Mouse (Mus musculus): ENCODE measurements at regions not wholly inside any gene's neighbourhood (a gene's known extent, or its start where the extent isn't known, plus 50 kb on each side); places are given as distances from the start of the nearest gene placed in this dataset.
A peak's percentile ranks its signal among the peaks of the same experiment; 100 is the strongest.

- H3K4me1 ChIP-seq (replicated peaks; ENCODE audit: control insufficient read depth, insufficient read depth, low read length) = peaks cover 17% of the 10 kb centered on the region; the same call in 1 of the 2 replicates
- H3K4me2 ChIP-seq (ENCODE audit: low read depth, low read length, severe bottlenecking) = no peak overlapping the region
- H3K4me3 ChIP-seq (ENCODE audit: low read depth, low read length) = no peak overlapping the region
- H3K27ac ChIP-seq (ENCODE audit: low read depth, low read length) = no peak overlapping the region
- ATAC-seq (replicated peaks; ENCODE audit: low FRiP score) (no peak), DNase-seq (ENCODE audit: low spot score) (peak; percentile 66)
- no peaks in the 10 kb centered on the region for H3K27me3 ChIP-seq (ENCODE audit: control insufficient read depth, insufficient read depth, low read length)
- H3K36me3 ChIP-seq (ENCODE audit: control insufficient read depth, insufficient read depth, low read length) = no peaks in the 10 kb centered on the region
- H3K9ac ChIP-seq (ENCODE audit: low read length) = no peak overlapping the region
- 43% methylated on average over 6 of the region's 6 CpGs for WGBS
- H3K9me3 ChIP-seq (ENCODE audit: control insufficient read depth, low read length) = no peaks in the 10 kb centered on the region
These were observed 310.5 kb downstream of the Matn1 start for GRCm38 (mm10) chr4:131254691-131255090.

GRCm38 (mm10) chr4:131261236-131261635 is 317.1 kb downstream of the Matn1 start:
- H3K4me2 ChIP-seq (ENCODE audit: low read depth, low read length, severe bottlenecking) = no peak overlapping the region
- 85% methylated on average over 2 of the region's 2 CpGs for WGBS
- DNase-seq (ENCODE audit: low spot score) = no peak
- H3K9me3 ChIP-seq (ENCODE audit: control insufficient read depth, low read length) = no peaks in the 10 kb centered on the region
- no peaks in the 10 kb centered on the region for H3K36me3 ChIP-seq (ENCODE audit: control insufficient read depth, insufficient read depth, low read length)
- 0 out of 2 replicates have a peak, but pooled peaks cover 2% of the 10 kb centered on the region for H3K4me1 ChIP-seq (replicated peaks; ENCODE audit: control insufficient read depth, insufficient read depth, low read length)
- H3K9ac ChIP-seq (ENCODE audit: low read length) = no peak overlapping the region
- no peak overlapping the region for H3K4me3 ChIP-seq (ENCODE audit: low read depth, low read length)
- H3K27me3 ChIP-seq (ENCODE audit: control insufficient read depth, insufficient read depth, low read length) = no peaks in the 10 kb centered on the region
- no peak overlapping the region for H3K27ac ChIP-seq (ENCODE audit: low read depth, low read length)
- ATAC-seq (replicated peaks; ENCODE audit: low FRiP score) = no peak

- Histone ChIP-seq H3K27ac (ENCODE audit: low read depth, low read length) (no peak overlapping the region), H3K9me3 (ENCODE audit: control insufficient read depth, low read length) (no peaks in the 10 kb centered on the region), H3K4me2 (ENCODE audit: low read depth, low read length, severe bottlenecking) (no peak overlapping the region), H3K4me1 (replicated peaks; ENCODE audit: control insufficient read depth, insufficient read depth, low read length) (peaks cover 7% of the 10 kb centered on the region), H3K4me3 (ENCODE audit: low read depth, low read length) (no peak overlapping the region), H3K36me3 (ENCODE audit: control insufficient read depth, insufficient read depth, low read length) (no peaks in the 10 kb centered on the region), H3K9ac (ENCODE audit: low read length) (no peak overlapping the region), H3K27me3 (ENCODE audit: control insufficient read depth, insufficient read depth, low read length) (no peaks in the 10 kb centered on the region)
- DNase-seq (ENCODE audit: low spot score) = no peak
- ATAC-seq (replicated peaks; ENCODE audit: low FRiP score) = no peak
- 75% methylated on average over 6 of the region's 6 CpGs for WGBS
These were observed 318.7 kb downstream of the Matn1 start for GRCm38 (mm10) chr4:131262909-131263308.

GRCm38 (mm10) chr4:131266764-131267163 is 322.6 kb downstream of the Matn1 start:
- no peaks in the 10 kb centered on the region for H3K9me3 ChIP-seq (ENCODE audit: control insufficient read depth, low read length)
- ATAC-seq (replicated peaks; ENCODE audit: low FRiP score) (no peak), DNase-seq (ENCODE audit: low spot score) (no peak)
- H3K4me1 ChIP-seq (replicated peaks; ENCODE audit: control insufficient read depth, insufficient read depth, low read length) = peaks cover 9% of the 10 kb centered on the region
- no peaks in the 10 kb centered on the region for H3K27me3 ChIP-seq (ENCODE audit: control insufficient read depth, insufficient read depth, low read length)
- H3K36me3 ChIP-seq (ENCODE audit: control insufficient read depth, insufficient read depth, low read length) = no peaks in the 10 kb centered on the region
- H3K4me2 ChIP-seq (ENCODE audit: low read depth, low read length, severe bottlenecking) = no peak overlapping the region
- no peak overlapping the region for H3K27ac ChIP-seq (ENCODE audit: low read depth, low read length)
- no peak overlapping the region for H3K4me3 ChIP-seq (ENCODE audit: low read depth, low read length)
- no peak overlapping the region for H3K9ac ChIP-seq (ENCODE audit: low read length)
- 5% methylated on average over 9 of the region's 9 CpGs for WGBS

- Histone ChIP-seq H3K9ac (ENCODE audit: low read length) (no peak overlapping the region), H3K4me1 (replicated peaks; ENCODE audit: control insufficient read depth, insufficient read depth, low read length) (peaks cover 7% of the 10 kb centered on the region), H3K27me3 (ENCODE audit: control insufficient read depth, insufficient read depth, low read length) (no peaks in the 10 kb centered on the region), H3K4me3 (ENCODE audit: low read depth, low read length) (no peak overlapping the region), H3K4me2 (ENCODE audit: low read depth, low read length, severe bottlenecking) (no peak overlapping the region), H3K36me3 (ENCODE audit: control insufficient read depth, insufficient read depth, low read length) (no peaks in the 10 kb centered on the region), H3K9me3 (ENCODE audit: control insufficient read depth, low read length) (no peaks in the 10 kb centered on the region), H3K27ac (ENCODE audit: low read depth, low read length) (no peak overlapping the region)
- peak; percentile 65 for DNase-seq (ENCODE audit: low spot score)
- ATAC-seq (replicated peaks; ENCODE audit: low FRiP score) = no peak
- 67% methylated on average over 10 of the region's 10 CpGs for WGBS
These were observed 323.6 kb downstream of the Matn1 start for GRCm38 (mm10) chr4:131267760-131268159.

GRCm38 (mm10) chr4:131270192-131270591 is 326.0 kb downstream of the Matn1 start:
- no peaks in the 10 kb centered on the region for H3K27me3 ChIP-seq (ENCODE audit: control insufficient read depth, insufficient read depth, low read length)
- peaks cover 7% of the 10 kb centered on the region for H3K4me1 ChIP-seq (replicated peaks; ENCODE audit: control insufficient read depth, insufficient read depth, low read length)
- DNase-seq (ENCODE audit: low spot score) (peak; percentile 81), ATAC-seq (replicated peaks; ENCODE audit: low FRiP score) (peak; percentile 78; the same call in 1 of the 2 replicates)
- WGBS = 12% methylated on average over 7 of the region's 7 CpGs
- H3K4me2 ChIP-seq (ENCODE audit: low read depth, low read length, severe bottlenecking) = no peak overlapping the region
- no peak overlapping the region for H3K4me3 ChIP-seq (ENCODE audit: low read depth, low read length)
- H3K36me3 ChIP-seq (ENCODE audit: control insufficient read depth, insufficient read depth, low read length) = no peaks in the 10 kb centered on the region
- no peaks in the 10 kb centered on the region for H3K9me3 ChIP-seq (ENCODE audit: control insufficient read depth, low read length)
- no peak overlapping the region for H3K27ac ChIP-seq (ENCODE audit: low read depth, low read length)
- no peak overlapping the region for H3K9ac ChIP-seq (ENCODE audit: low read length)

GRCm38 (mm10) chr4:131272060-131272459 is 327.9 kb downstream of the Matn1 start:
- ATAC-seq (replicated peaks; ENCODE audit: low FRiP score) = no peak
- Histone ChIP-seq H3K27ac (ENCODE audit: low read depth, low read length) (no peak overlapping the region), H3K4me3 (ENCODE audit: low read depth, low read length) (no peak overlapping the region), H3K4me2 (ENCODE audit: low read depth, low read length, severe bottlenecking) (no peak overlapping the region), H3K36me3 (ENCODE audit: control insufficient read depth, insufficient read depth, low read length) (no peaks in the 10 kb centered on the region), H3K9ac (ENCODE audit: low read length) (no peak overlapping the region), H3K27me3 (ENCODE audit: control insufficient read depth, insufficient read depth, low read length) (no peaks in the 10 kb centered on the region), H3K9me3 (ENCODE audit: control insufficient read depth, low read length) (no peaks in the 10 kb centered on the region), H3K4me1 (replicated peaks; ENCODE audit: control insufficient read depth, insufficient read depth, low read length) (peaks cover 3% of the 10 kb centered on the region; the same call in 1 of the 2 replicates)
- 81% methylated on average over 7 of the region's 7 CpGs for WGBS
- no peak for DNase-seq (ENCODE audit: low spot score)

GRCm38 (mm10) chr4:131293560-131293959 is 349.4 kb downstream of the Matn1 start:
- Histone ChIP-seq H3K4me3 (ENCODE audit: low read depth, low read length) (no peak overlapping the region), H3K4me2 (ENCODE audit: low read depth, low read length, severe bottlenecking) (no peak overlapping the region), H3K9ac (ENCODE audit: low read length) (no peak overlapping the region), H3K27ac (ENCODE audit: low read depth, low read length) (no peak overlapping the region), H3K27me3 (ENCODE audit: control insufficient read depth, insufficient read depth, low read length) (no peaks in the 10 kb centered on the region), H3K9me3 (ENCODE audit: control insufficient read depth, low read length) (no peaks in the 10 kb centered on the region), H3K36me3 (ENCODE audit: control insufficient read depth, insufficient read depth, low read length) (no peaks in the 10 kb centered on the region), H3K4me1 (replicated peaks; ENCODE audit: control insufficient read depth, insufficient read depth, low read length) (no peaks in the 10 kb centered on the region)
- no peak for DNase-seq (ENCODE audit: low spot score)
- no peak for ATAC-seq (replicated peaks; ENCODE audit: low FRiP score)
- WGBS = 91% methylated on average over 2 of the region's 2 CpGs

GRCm38 (mm10) chr4:131298011-131298674 is 354.0 kb downstream of the Matn1 start:
- H3K4me3 ChIP-seq (ENCODE audit: low read depth, low read length) = no peak overlapping the region
- H3K4me2 ChIP-seq (ENCODE audit: low read depth, low read length, severe bottlenecking) = no peak overlapping the region
- DNase-seq (ENCODE audit: low spot score) (no peak), ATAC-seq (replicated peaks; ENCODE audit: low FRiP score) (no peak)
- H3K9ac ChIP-seq (ENCODE audit: low read length) = no peak overlapping the region
- H3K9me3 ChIP-seq (ENCODE audit: control insufficient read depth, low read length) = no peaks in the 10 kb centered on the region
- H3K27me3 ChIP-seq (ENCODE audit: control insufficient read depth, insufficient read depth, low read length) = no peaks in the 10 kb centered on the region
- H3K27ac ChIP-seq (ENCODE audit: low read depth, low read length) = no peak overlapping the region
- no peaks in the 10 kb centered on the region for H3K4me1 ChIP-seq (replicated peaks; ENCODE audit: control insufficient read depth, insufficient read depth, low read length)
- no peaks in the 10 kb centered on the region for H3K36me3 ChIP-seq (ENCODE audit: control insufficient read depth, insufficient read depth, low read length)
- WGBS = 85% methylated on average over 14 of the region's 14 CpGs

Measured in forebrain, embryonic 11.5 days (tissue).